Mouse (Mus musculus): ENCODE results near the gene Slc29a2.

DNA sequence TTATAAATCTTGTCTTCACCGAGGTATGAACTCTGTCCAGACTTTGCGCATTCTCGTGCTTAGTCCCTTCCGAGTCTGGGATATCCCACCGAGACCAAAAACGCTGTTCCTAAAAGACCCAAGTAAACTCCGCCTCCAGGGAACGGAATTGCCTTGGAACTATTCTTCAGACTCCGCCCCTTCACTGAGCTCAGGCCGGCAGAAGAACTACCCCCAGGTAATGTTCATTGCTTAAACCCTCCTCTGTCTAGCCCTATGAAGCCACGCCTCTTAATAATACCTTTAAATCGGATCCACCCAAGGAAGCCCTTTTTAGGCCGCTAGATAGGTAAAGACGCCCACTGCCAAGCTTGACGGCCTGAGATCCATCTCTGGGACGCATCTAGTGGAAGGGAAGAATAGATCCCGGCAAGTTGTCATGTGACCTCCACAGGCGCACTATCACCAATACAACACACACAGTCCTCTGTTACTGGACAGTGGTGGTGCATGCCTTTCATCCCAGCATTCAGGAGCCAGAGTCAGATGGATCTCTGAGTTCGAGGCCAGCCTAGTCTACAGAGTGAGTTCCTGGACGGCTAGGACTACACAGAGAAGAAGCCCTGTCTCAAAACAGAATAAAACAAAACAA is 48.8 kb downstream of the Slc29a2 start:
- no peak for TF ChIP-seq CTCF (IDR thresholded peaks at IDR 0.05; ENCODE audit: borderline replicate concordance, extremely low read depth, insufficient read depth, insufficient read length)
- no peak for TF ChIP-seq POLR2A (IDR thresholded peaks at IDR 0.05; ENCODE audit: borderline replicate concordance, extremely low read depth, insufficient read depth, insufficient read length, poor library complexity, severe bottlenecking)
